Mouse (Mus musculus) megakaryocyte, embryonic 14.5 days (primary cell): ENCODE measurements around the gene Rnf40.

Experiments used
- FLI1 ChIP-seq: IDR thresholded peaks from 2 replicates; pipeline ENCODE4 v1.6.1; 2012; ENCODE audit warnings: low read length, inconsistent platforms, mixed read lengths
- GATA1 ChIP-seq: IDR thresholded peaks from 3 replicates; pipeline ENCODE4 v1.6.1; 2012; ENCODE audit warnings: mixed read lengths, low read length, inconsistent platforms, borderline replicate concordance

GRCm38 (mm10) chr7:127631416-127631815 lies 42.8 kb downstream of the Rnf40 start:
- TF ChIP-seq FLI1: no peak
- TF ChIP-seq GATA1: no peak
